Mouse (Mus musculus): ENCODE data around the gene Tmem212. TPM values are rescaled to one million over a fixed set of nuclear protein-coding genes. Genes with fewer than 3 reads are reported as not detected.

The Tmem212 gene
- not detected for total RNA-seq (2023)

DNA sequence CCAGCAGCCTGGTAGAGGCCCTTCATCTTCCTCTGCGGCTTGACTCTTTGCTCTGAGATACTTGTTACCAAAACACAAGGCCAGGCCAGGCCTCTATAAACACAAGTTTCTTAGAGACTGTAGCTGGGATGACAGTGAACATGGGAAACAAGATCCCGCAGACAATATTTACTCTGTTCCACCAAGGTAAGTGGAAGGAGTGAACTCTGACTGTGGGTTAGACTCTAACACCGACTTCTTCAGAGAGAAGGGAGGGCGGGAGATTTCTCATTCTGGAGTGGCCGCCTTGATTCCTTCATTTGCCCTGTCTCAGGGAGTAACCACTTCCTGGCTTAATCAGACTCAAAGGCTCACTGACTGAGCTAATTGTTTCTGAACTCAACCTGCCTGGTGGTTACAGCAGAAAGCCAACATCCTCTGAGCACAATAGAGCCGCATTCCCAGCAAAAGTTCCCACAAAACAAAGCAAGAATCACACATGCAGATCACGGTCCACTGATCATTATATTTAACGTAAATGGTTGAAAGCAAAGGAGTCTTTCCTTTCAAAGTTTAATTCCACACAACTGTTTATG is at the start of gene Tmem212:
Gene Tmem212, minus strand, starts transcription at position 51 of the 575 bp plus-strand sequence.

DNA sequence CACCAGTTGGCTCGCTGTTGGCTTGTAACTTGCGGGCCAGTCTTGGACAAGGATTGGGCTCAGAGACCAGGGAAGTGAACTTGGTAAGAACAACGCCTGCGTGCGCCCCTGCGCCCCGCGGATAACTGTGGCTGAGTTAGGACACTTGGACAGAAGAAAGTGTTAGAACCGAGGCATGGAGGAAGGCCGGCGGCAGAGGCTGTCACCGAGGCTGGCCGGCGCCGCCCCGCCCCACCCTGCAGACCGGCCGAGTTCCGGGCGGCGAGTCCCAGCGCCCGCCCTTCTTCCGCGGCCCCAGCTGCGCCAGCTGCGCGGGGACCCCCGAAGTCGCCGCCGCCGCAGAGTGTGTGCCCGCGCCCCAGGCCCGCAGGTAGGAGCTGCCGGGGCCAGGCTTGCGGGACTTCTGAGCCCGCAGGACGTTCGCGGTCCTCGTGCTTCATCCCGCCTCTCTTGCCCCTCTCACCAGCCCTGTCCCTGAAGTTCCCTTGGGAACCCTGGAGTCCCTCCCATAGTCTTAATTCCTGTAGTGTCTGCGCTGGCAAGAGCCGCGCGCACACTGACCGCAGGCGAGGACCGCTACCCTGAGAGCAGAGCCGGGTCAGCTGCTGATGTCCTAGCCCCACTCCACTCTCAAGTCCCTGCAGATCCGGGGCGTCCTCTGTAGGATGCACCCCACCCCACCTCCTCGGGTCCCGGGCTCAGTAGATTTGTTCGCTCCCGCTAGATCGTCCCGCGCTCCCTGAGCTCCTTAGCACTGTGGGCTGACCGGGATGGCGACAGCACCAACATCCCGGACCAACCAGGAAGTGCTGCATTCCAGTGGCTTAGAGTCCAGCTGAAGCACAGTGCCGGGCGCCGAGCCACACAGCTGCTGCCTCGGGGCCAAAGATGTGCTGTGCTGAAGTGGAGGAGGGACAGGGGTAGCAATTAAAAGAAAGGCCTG is 42.5 kb upstream of the Tmem212 start, which contains the start of gene Pld1:
Gene Pld1, plus strand, starts transcription at position 315 of the 943 bp plus-strand sequence.

Other genes starting within 250 kb of the Tmem212 start
- gene Fndc3b, start 185.1 kb downstream of the Tmem212 start, total RNA-seq (2023), result 3.1 TPM
- 0.38 TPM for gene Pld1, start 42.3 kb upstream of the Tmem212 start, total RNA-seq (2023)

Data from CD4-positive naive resting alpha-beta T cell, adult 76 days (primary cell).